Mouse (Mus musculus) olfactory bulb, adult 2 months (tissue): ENCODE measurements around the gene Hoxa13.

Source experiments
- CTCF ChIP-seq: fragments of 200-500 bp; IDR thresholded peaks from 2 replicates; pipeline ENCODE4 v1.5.1; 2012; ENCODE audit warnings: low read depth, mild to moderate bottlenecking, low read length, moderate library complexity; ENCODE audit not compliant: insufficient read depth
- POLR2A ChIP-seq: fragments of 200-500 bp; IDR thresholded peaks from 2 replicates; pipeline ENCODE4 v1.6.1; 2012; ENCODE audit warnings: mild to moderate bottlenecking, low read depth, low read length, moderate library complexity; ENCODE audit not compliant: insufficient read depth

GRCm38 (mm10) chr6:52220865-52221310 lies 39.8 kb downstream of the Hoxa13 start:
- TF ChIP-seq POLR2A (no peak), CTCF (no peak)
